Mouse (Mus musculus) heart, embryonic 14.5 days (tissue): ENCODE measurements around the gene Ccdc85a. TPM values are rescaled to one million over a fixed set of nuclear protein-coding genes. Genes with fewer than 3 reads are reported as not detected.
"Not testable (repeated sequence)": the region's sequence is repeated elsewhere in the genome, so short reads cannot be mapped to it uniquely, and the experiment has no call there.

Experiments used
- ATAC-seq: fragments of 200-750 bp; cut with Nextera tagmentation; 2 replicates; pipeline ENCODE4 v1.8.0; 2017; ENCODE audit warnings: low read depth, moderate TSS enrichment; ENCODE audit not compliant: insufficient number of reproducible peaks, insufficient read depth, low FRiP score
- H3K27ac ChIP-seq, 2 experiments: fragments of 200-500 bp in 1 of 2; fragments of 300-500 bp in 1 of 2; sonication (generic) in 1 of 2; replicated peaks in 1 of 2; 2 replicates each; pipeline ENCODE4 v1.5.1; 2012 to 2014; ENCODE audit warnings: low read depth in 2 of 2, low read length in 2 of 2, control low read depth in 1 of 2, mild to moderate bottlenecking in 1 of 2, mixed read lengths in 1 of 2; ENCODE audit not compliant: control insufficient read depth in 1 of 2, insufficient read depth in 1 of 2
- H3K27me3 ChIP-seq: fragments of 300-500 bp; sonication (generic); 2 replicates; pipeline ENCODE4 v1.6.1; 2014; ENCODE audit warnings: mild to moderate bottlenecking, low read length, control low read depth; ENCODE audit not compliant: control insufficient read depth, insufficient read depth
- H3K36me3 ChIP-seq: fragments of 300-500 bp; sonication (generic); 2 replicates; pipeline ENCODE4 v1.6.1; 2014; ENCODE audit warnings: mild to moderate bottlenecking, control low read depth, low read length, mixed read lengths; ENCODE audit not compliant: control insufficient read depth, insufficient read depth
- H3K4me1 ChIP-seq, 2 experiments: fragments of 200-500 bp in 1 of 2; fragments of 300-500 bp in 1 of 2; sonication (generic) in 1 of 2; 2 replicates each; pipeline ENCODE4 v1.6.1; 2012 to 2014; ENCODE audit warnings: low read length in 2 of 2, control low read depth in 1 of 2, mixed read lengths in 1 of 2; ENCODE audit not compliant: control insufficient read depth in 2 of 2, insufficient read depth in 2 of 2
- H3K4me2 ChIP-seq: fragments of 300-500 bp; sonication (generic); 2 replicates; pipeline ENCODE4 v1.6.1; 2014; ENCODE audit warnings: mild to moderate bottlenecking, low read length
- H3K4me3 ChIP-seq, 2 experiments: fragments of 200-500 bp in 1 of 2; fragments of 300-500 bp in 1 of 2; sonication (generic) in 1 of 2; 2 replicates each; pipeline ENCODE4 v1.5.1; 2012 to 2014; ENCODE audit warnings: low read length in 2 of 2, mild to moderate bottlenecking in 2 of 2, control low read depth in 1 of 2, low read depth in 1 of 2, moderate library complexity in 1 of 2; ENCODE audit not compliant: control insufficient read depth in 1 of 2, insufficient read depth in 1 of 2
- H3K9ac ChIP-seq: fragments of 300-500 bp; sonication (generic); 2 replicates; pipeline ENCODE4 v1.6.1; 2014; ENCODE audit warnings: mild to moderate bottlenecking, low read length
- H3K9me3 ChIP-seq: fragments of 300-500 bp; sonication (generic); 2 replicates; pipeline ENCODE4 v1.6.1; 2016; ENCODE audit warnings: low read length, control low read depth; ENCODE audit not compliant: control insufficient read depth
- WGBS: fragments of 180-500 bp; shearing (Covaris S2); extraction: QIAGEN DNeasy Blood & Tissue Kit; methylation state at CpG from one replicate; pipeline ENCODE4 v1.1.7; 2014; 5-methylcytosine and 5-hydroxymethylcytosine counted together
- polyA plus RNA-seq: library from polyadenylated mRNA; unstranded; fragments of >200 nt; fragmentation: Nextera tagmentation; extraction: Ambion mirVana; gene quantifications from 2 replicates; pipeline ENCODE4 v1.2.1, GENCODE M21; 2014

Ccdc85a gene
- polyA plus RNA-seq, 1 experiment from 2014 or later: 0.93 TPM

GRCm38 (mm10) chr11:28365209-28365928, 218.8 kb downstream of the Ccdc85a start:
- ATAC-seq: peak; percentile 69; the same call in 1 of the 2 replicates
- Histone ChIP-seq H3K27ac (no peak overlapping the region), H3K4me1 (peaks cover 0 to 3% of the 10 kb centered on the region in 2 experiments; a peak in 1 of 4 replicates), H3K36me3 (no peaks in the 10 kb centered on the region), H3K27me3 (no peaks in the 10 kb centered on the region), H3K9me3 (no peaks in the 10 kb centered on the region), H3K9ac (peak overlapping the region; percentile 70), H3K4me3 (peak overlapping the region; percentile 42 to 47), H3K4me2 (peak overlapping the region; percentile 70)
- 6% methylated on average over 26 of the region's 26 CpGs for WGBS

- H3K4me1 ChIP-seq: no peaks in the 10 kb centered on the region
- no peak for ATAC-seq
- no peak overlapping the region for H3K27ac ChIP-seq
- no peaks in the 10 kb centered on the region for H3K9me3 ChIP-seq
- H3K4me3 ChIP-seq: no peak overlapping the region
- no peaks in the 10 kb centered on the region for H3K27me3 ChIP-seq
- no peaks in the 10 kb centered on the region for H3K36me3 ChIP-seq
- WGBS: 77% methylated on average over 2 of the region's 2 CpGs
- H3K4me2 ChIP-seq: no peak overlapping the region
- no peak overlapping the region for H3K9ac ChIP-seq
These were observed 240.7 kb downstream of the Ccdc85a start for GRCm38 (mm10) chr11:28343465-28343864.

- 66% methylated on average over 5 of the region's 5 CpGs for WGBS
- H3K4me3 ChIP-seq: no peak overlapping the region
- H3K9ac ChIP-seq: no peak overlapping the region
- H3K4me2 ChIP-seq: no peak overlapping the region
- H3K9me3 ChIP-seq: no peaks in the 10 kb centered on the region
- no peaks in the 10 kb centered on the region for H3K27me3 ChIP-seq
- no peaks in the 10 kb centered on the region for H3K36me3 ChIP-seq
- no peak overlapping the region for H3K27ac ChIP-seq
- ATAC-seq: no peak
- H3K4me1 ChIP-seq: no peaks in the 10 kb centered on the region
These were observed 242.2 kb downstream of the Ccdc85a start for GRCm38 (mm10) chr11:28341887-28342286.

GRCm38 (mm10) chr11:28339224-28340150, 244.6 kb downstream of the Ccdc85a start, which contains the start of gene Gm6685:
Gm6685 (minus strand) TSS chr11:28339867.
- H3K9me3 ChIP-seq, H3K4me3 ChIP-seq, H3K4me2 ChIP-seq, H3K27me3 ChIP-seq, H3K27ac ChIP-seq, H3K4me1 ChIP-seq, ATAC-seq, H3K36me3 ChIP-seq, H3K9ac ChIP-seq: not testable (repeated sequence)
- WGBS: 86% methylated on average over 41 of the region's 45 CpGs

Other genes with a start within 250 kb of the Ccdc85a start
- gene Gm6685, start 244.5 kb downstream of the Ccdc85a start, polyA plus RNA-seq: not detected in 2 replicates